Mouse (Mus musculus): ENCODE data around the gene Enam. TPM values are rescaled to one million over a fixed set of nuclear protein-coding genes. Genes with fewer than 3 reads are reported as not detected.
"Not testable (repeated sequence)": the region's sequence is repeated elsewhere in the genome, so short reads cannot be mapped to it uniquely, and the experiment has no call there.

Gene Enam
- polyA plus RNA-seq (2012; rRNA removed) = not detected in 2 replicates

- DNase-seq (ENCODE audit: extremely low spot score in 1 of 2, low spot score in 1 of 2) = no peak
Observed at GRCm38 (mm10) chr5:88487675-88488074, at the start of gene Enam. TSS of gene Enam (plus strand) at chr5:88487975.

DNA sequence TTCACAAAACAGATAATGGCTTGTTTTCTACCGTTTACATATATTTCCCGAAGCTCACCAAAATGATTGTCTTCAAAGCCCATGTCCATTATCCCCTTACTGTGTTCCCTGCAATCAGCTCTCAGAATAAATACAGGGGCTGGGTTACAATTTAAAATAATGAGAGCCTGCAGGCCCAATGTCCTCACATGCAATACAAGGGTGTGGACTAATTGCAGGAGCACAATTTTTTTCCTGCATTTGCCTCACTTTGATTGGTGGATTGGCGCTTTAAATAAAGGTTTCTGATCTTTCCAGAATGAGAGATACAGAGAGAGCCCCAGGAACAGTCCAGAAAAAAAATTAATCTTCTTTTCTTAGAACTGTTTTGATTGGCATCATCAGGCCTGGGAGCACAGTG, 32.1 kb upstream of the Enam start, which contains the start of gene Ambn:
Gene Ambn (plus strand): TSS at position 301 of the 400 bp plus-strand sequence.
- no peak for DNase-seq (ENCODE audit: extremely low spot score in 1 of 2, low spot score in 1 of 2)

DNA sequence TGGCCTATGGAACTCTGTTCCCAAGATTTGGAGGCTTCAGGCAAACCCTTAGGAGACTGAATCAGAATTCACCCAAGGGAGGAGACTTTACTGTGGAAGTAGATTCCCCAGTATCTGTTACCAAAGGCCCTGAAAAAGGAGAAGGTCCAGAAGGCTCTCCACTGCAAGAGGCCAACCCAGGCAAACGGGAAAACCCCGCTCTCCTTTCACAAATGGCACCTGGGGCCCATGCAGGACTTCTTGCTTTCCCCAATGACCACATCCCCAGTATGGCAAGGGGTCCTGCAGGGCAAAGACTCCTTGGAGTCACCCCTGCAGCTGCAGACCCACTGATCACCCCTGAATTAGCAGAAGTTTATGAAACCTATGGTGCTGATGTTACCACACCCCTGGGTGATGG, 20.3 kb upstream of the Enam start:
- no peak for DNase-seq (ENCODE audit: extremely low spot score in 1 of 2, low spot score in 1 of 2)

DNA sequence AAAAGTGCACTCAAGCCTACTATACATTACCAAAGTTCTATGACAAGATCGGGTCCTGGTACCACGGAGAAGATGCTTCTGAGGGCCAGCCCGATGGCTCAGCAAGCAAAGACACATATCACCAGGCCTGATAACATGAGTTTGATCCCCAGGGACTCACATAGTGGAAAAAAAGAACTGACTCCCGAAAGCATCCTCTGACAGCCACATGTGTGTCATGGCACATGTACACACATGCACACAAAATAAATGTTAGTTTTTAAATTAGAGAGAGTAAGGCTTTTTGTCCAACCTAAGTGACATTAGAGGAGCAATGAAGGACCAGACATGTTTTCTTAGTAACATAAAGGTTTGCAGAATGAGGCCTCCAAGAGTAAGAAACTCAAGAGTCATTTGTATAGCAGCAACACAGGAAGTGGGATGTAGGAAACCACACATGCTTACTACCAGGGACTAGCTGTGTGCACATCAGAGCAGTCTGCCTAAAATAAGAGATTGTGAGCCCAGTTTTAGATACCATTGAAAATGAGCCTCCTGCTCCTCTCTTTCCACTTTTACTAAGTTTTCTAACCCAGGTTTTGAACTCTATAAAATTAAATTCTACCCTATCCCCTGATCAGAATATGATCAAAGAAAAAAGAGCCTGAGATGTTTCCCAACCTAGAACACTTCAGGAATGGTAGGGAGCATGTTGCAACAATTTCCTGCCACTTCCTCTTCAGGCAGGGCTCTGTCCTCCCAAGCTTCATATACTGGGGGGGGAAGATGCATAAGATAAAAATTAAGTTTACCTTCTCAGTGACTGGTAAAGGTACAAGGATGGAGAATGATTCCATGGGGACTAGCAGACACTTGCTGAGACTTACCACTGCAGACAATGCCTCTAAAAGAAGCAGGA, 18.7 kb upstream of the Enam start:
- DNase-seq (ENCODE audit: extremely low spot score in 1 of 2, low spot score in 1 of 2) = no peak

DNA sequence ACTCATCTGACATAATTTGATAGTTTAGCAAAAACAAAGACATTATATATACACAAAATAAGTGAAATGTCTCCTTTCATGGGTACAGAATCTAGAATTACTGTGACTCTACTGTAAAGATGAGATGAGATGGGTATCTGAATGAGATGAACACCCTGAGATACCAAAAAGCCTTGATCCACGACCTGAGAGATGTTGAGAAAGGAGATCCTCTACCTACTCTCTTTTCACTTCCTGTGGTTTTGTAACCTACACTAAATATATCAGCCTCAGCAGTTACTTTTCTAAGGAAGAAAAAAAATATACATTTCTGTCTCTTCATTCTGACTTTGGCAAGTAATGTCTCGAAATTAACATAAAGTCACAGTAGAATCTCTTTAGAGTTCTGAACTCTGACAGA, 1.2 kb downstream of the Enam start:
- DNase-seq (ENCODE audit: extremely low spot score in 1 of 2, low spot score in 1 of 2) = no peak

- DNase-seq (ENCODE audit: extremely low spot score in 1 of 2, low spot score in 1 of 2) = no peak
Observed at GRCm38 (mm10) chr5:88491111-88491510, 3.3 kb downstream of the Enam start.

- no peak for DNase-seq (ENCODE audit: extremely low spot score in 1 of 2, low spot score in 1 of 2)
Observed at GRCm38 (mm10) chr5:88499781-88500180, 12.0 kb downstream of the Enam start.

DNA sequence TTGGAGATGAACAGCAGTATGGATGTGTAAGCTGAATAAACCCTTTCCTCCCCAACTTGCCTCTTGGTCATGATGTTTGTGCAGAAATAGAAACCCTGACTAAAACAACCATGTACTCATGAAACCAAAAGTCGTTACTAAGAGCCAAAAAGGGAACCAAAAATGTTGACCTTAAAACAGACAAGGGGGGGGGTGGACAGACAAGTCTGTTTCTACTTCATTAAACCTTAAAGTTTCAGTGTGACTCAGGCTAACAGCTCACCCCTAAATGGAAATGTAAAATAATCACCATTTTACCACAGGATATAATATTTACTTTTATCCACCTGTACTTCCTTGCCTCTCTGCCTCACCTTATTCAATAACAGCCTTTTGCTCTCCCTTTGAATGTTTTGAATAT, 20.8 kb downstream of the Enam start:
- DNase-seq (ENCODE audit: extremely low spot score in 1 of 2, low spot score in 1 of 2) = no peak

DNA sequence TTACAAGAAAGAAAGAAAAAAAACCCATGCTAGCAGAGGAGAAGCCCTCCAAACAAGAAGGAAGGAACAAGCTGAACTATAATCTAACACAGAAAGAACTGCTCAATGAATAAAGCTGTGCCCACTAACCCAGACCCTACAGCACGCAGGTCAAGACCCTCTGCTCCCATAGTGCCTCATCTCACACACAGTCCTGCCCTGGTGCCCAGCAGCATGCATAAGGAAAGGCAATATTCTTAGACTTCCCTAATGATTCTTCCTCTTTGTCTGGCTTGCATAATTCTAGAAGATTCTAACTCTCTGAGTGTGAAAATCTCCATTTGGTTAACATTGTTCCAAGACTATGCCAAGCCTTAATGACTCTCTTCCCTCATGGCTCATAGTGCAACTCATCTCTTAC, 21.2 kb downstream of the Enam start:
- DNase-seq (ENCODE audit: extremely low spot score in 1 of 2, low spot score in 1 of 2) = no peak

- DNase-seq (ENCODE audit: extremely low spot score in 1 of 2, low spot score in 1 of 2) = peak in 1 of 2 experiments; percentile 68
Observed at GRCm38 (mm10) chr5:88519232-88519631, 31.5 kb downstream of the Enam start.

- DNase-seq (ENCODE audit: extremely low spot score in 1 of 2, low spot score in 1 of 2) = no peak
Observed at GRCm38 (mm10) chr5:88527657-88528056, 39.9 kb downstream of the Enam start, which contains the start of gene Jchain. TSS of gene Jchain (minus strand) at chr5:88527891.

GRCm38 (mm10) chr5:88530908-88531307, 43.1 kb downstream of the Enam start:
- DNase-seq (ENCODE audit: extremely low spot score in 1 of 2, low spot score in 1 of 2) = no peak

DNA sequence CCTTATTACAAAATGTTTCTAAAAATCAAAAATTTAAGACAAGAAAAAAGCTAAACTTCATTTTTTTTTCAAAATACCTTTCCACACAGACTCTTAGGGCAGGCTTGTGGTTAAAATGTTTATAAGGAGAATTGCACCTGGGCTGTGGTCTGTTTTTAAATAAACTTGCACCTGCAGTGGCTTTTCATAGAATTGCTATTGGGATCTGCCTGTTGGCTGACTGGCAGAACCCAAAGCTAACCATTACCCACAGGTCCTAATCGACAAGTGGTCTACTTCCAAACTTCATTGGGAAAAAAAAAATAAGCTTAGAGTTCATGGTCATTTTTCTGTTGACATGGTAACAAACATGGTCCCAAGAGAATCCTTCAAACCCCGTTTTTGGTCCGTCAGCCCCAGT, 46.9 kb downstream of the Enam start:
- no peak for DNase-seq (ENCODE audit: extremely low spot score in 1 of 2, low spot score in 1 of 2)

DNA sequence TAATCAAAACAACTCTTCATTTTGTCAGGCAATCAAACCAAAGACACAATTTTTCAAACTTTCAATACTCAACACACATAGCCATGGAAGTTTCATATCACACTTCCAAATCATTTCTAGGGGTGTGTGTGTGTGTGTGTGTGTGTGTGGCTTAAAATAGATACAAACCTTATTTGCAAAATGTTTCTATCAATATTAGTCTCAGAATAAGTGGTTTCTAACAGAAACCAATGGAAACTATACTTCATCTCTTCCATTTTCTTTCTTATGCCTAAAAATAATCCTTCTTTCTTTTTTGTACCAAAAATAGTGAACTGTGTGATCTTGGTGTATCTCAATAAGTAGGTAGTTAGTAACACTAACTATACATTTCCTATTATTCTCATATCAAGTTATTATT, 53.1 kb downstream of the Enam start:
- DNase-seq (ENCODE audit: extremely low spot score in 1 of 2, low spot score in 1 of 2) = no peak

DNA sequence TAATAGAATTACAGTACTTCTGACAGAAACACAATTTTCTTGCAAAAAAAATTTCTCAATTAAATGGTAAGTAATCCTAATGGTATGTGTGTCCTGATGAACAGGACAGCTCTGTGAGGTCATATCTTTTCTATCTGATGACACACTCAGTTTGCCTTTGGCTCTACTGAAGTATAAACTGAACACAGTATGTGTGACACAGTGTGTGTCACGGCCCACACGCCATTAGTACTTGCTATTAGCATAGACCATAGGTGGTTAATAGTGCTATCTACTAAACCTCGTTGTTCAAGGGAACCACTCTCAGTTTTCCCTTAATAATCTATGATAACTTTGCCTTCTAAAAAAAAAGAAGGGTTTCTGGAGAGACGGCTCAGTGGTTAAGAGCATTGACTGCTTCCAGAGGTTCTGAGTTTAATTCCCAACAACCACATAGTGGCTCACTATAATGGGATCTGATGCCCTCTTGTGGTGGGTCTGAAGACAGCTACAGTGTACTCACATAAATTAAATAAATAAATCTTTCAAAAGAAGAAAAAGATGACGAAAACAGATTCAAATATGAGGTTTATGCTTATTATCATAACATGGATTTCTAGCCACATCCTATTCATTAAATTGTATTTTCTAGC, 55.0 kb downstream of the Enam start:
- DNase-seq (ENCODE audit: extremely low spot score in 1 of 2, low spot score in 1 of 2) = peak in 1 of 2 experiments; percentile 71

- DNase-seq (ENCODE audit: extremely low spot score in 1 of 2, low spot score in 1 of 2) = not testable (repeated sequence)
Observed at GRCm38 (mm10) chr5:88544411-88544810, 56.6 kb downstream of the Enam start.

GRCm38 (mm10) chr5:88545536-88545935, 57.8 kb downstream of the Enam start:
- no peak for DNase-seq (ENCODE audit: extremely low spot score in 1 of 2, low spot score in 1 of 2)

- no peak for DNase-seq (ENCODE audit: extremely low spot score in 1 of 2, low spot score in 1 of 2)
Observed at GRCm38 (mm10) chr5:88553271-88554085, 65.7 kb downstream of the Enam start.

DNA sequence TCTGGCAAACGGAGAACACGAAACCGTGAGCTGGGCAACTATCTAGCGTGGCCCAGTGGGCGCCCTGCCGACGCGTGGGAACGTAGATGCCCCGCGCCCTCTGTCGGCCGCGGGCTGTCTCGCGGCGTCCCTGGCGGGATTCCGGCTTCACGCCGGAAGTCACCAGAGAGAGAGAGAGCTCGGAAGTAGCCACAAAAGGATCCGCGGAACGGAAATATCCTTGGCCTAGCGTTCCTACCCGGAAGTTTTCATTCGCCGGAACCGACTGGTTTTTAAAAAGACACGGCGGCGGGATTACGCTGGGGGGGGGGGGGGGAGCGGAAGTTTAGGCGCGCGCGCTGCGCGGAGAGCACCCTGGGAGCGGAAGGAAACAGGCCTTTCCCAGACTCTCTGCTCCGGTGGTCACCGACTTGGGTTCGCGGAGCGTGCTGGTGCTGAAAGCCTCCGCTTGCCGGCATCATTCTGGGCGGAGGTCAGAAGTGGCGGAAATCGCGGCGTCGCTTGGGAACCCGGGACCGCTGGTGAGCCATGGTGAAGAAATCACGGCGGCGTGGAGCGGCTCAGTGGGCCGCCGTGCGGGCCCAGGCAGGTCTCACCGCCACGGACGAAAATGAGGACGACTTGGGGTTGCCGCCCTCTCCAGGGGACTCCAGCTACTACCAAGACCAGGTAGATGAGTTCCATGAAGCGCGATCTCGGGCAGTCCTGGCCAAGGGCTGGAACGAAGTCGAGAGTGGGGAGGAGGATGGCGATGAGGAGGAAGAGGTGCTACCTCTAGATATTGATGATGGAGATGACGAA, 66.5 kb downstream of the Enam start, which contains the start of gene Utp3:
Gene Utp3 (plus strand): TSS at position 377 of the 801 bp plus-strand sequence.
- DNase-seq (ENCODE audit: extremely low spot score in 1 of 2, low spot score in 1 of 2) = peak; percentile 84 to 98

Measured in frontal cortex, adult 2 months (tissue).